Mouse (Mus musculus): ENCODE measurements around the gene Gin1.

GRCm38 (mm10) chr1:97804520-97804919 is 34.5 kb downstream of the Gin1 start:
- TF ChIP-seq POLR2A (IDR thresholded peaks at IDR 0.05; ENCODE audit: insufficient read depth, low read depth, low read length), result no peak
- TF ChIP-seq CTCF (IDR thresholded peaks at IDR 0.05; ENCODE audit: insufficient read depth, low read depth, low read length), result no peak
